Mouse (Mus musculus): ENCODE measurements around the gene Rock2.
"Not testable (repeated sequence)": the region's sequence is repeated elsewhere in the genome, so short reads cannot be mapped to it uniquely, and the experiment has no call there.

The Rock2 gene

GRCm38 (mm10) chr12:17011100-17011870 is 116.6 kb downstream of the Rock2 start, which contains the start of gene 2410004P03Rik:
Gene 2410004P03Rik (minus strand): TSS chr12:17011727.
- peak; percentile 62 for DNase-seq

- no peak for DNase-seq
Measured at GRCm38 (mm10) chr12:17012067-17012899, 117.6 kb downstream of the Rock2 start.

GRCm38 (mm10) chr12:17015711-17016110 is 121.0 kb downstream of the Rock2 start:
- DNase-seq, result peak; percentile 39

GRCm38 (mm10) chr12:17018468-17018867 is 123.8 kb downstream of the Rock2 start:
- DNase-seq, result no peak

- not testable (repeated sequence) for DNase-seq
Measured at GRCm38 (mm10) chr12:17021125-17021524, 126.4 kb downstream of the Rock2 start.

GRCm38 (mm10) chr12:17022145-17022544 is 127.5 kb downstream of the Rock2 start:
- DNase-seq, result no peak

GRCm38 (mm10) chr12:17024554-17025110 is 129.9 kb downstream of the Rock2 start:
- no peak for DNase-seq

- DNase-seq, result peak; percentile 56
Measured at GRCm38 (mm10) chr12:17032694-17033463, 138.2 kb downstream of the Rock2 start.

- DNase-seq, result no peak
Measured at GRCm38 (mm10) chr12:17033464-17033841, 138.8 kb downstream of the Rock2 start.

GRCm38 (mm10) chr12:17034671-17035070 is 140.0 kb downstream of the Rock2 start:
- DNase-seq, result no peak

GRCm38 (mm10) chr12:17035128-17035527 is 140.4 kb downstream of the Rock2 start:
- DNase-seq, result no peak

- DNase-seq, result no peak
Measured at GRCm38 (mm10) chr12:17036532-17036931, 141.8 kb downstream of the Rock2 start.

GRCm38 (mm10) chr12:17037053-17037610 is 142.4 kb downstream of the Rock2 start:
- peak; percentile 61 for DNase-seq

All from layer of hippocampus, adult 9-11 months (tissue).